Mouse (Mus musculus) neural tube, embryonic 10.5 days (tissue): ENCODE measurements around the gene Gpatch4.

Experiments
- DNase-seq: peaks from one replicate; pipeline ENCODE4 v3.0.0-alpha.2; 2017; ENCODE audit warnings: low spot score; ENCODE audit errors: extremely low spot score

The Gpatch4 gene

DNA sequence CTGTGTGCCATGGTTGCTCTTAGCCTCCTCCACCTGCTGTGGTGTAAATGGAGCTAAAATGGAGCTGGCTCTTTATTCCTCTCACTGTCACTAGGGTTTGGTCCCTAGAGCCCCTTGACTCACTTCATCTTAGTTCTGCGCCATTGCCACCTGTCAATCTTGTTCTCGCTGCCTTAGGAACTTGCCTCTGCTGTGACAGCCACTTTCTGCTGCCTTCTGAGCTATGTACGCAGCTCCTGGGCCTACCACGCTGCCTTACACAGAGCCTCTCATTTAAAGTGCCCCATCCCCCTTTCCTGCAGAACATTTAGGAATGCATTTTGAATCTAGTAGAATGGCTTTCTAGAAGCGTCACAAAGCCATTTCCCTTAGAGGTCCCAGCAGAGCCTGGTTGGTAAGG, 51.2 kb downstream of the Gpatch4 start:
- DNase-seq, result no peak

DNA sequence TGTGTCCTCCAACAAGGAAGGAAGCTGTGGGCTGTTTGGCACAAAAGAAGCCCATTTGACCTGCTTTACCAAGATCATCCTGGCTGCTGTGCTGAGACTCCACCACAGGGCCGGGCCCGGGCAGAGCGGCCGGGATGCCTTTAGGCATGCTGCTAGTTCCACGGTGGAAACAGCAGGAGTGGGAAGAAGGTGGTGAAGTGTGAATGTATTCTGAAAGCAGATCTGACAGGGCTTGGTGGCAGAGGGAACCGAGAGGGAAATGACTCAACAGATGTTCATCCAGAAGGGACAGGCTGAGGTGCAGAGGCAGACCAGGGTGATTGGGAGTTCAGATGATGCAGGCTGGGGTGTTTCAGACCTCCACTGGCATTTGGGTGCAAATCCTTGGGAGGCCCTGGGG, 54.8 kb downstream of the Gpatch4 start:
- DNase-seq, result no peak

DNA sequence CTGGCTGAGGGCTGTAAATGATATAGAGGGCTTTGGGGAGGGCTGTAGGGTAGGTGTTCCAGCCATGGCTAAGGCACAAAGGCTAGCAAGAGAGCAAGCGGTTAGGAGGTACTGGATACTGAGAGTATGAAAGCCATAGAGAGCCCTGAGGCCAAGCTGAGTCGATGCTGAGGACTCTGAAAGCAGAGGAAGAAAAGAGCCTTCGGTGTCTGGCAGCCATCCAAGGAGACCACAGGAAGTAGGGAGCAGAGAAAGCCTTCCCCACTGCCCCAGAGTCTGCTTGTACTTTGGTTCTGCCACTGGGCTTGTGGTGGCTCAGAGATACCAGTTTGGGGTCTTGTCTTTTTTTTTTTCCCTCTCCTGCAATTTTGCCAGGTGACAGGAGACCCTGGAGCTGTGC, 57.3 kb downstream of the Gpatch4 start:
- DNase-seq, result no peak

DNA sequence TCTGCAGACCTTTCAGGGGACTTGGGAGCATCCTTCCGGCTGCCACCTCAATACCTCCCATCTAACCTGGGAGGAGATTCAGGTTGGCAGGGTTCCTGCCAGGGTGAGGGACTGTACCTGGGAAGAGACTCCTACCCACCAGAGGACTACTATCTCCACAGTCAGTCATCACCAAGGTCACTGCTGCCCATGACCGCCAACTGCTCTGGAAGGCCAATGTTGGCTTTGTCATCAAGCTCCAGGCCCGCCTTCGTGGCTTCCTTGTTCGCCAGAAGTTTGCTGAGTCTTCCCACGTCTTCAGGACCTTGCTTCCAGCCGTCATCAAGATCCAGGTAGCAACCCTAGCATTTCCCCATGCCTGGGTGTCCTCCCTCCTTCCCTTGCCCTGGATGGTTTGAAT, 58.8 kb downstream of the Gpatch4 start:
- DNase-seq, result no peak

DNA sequence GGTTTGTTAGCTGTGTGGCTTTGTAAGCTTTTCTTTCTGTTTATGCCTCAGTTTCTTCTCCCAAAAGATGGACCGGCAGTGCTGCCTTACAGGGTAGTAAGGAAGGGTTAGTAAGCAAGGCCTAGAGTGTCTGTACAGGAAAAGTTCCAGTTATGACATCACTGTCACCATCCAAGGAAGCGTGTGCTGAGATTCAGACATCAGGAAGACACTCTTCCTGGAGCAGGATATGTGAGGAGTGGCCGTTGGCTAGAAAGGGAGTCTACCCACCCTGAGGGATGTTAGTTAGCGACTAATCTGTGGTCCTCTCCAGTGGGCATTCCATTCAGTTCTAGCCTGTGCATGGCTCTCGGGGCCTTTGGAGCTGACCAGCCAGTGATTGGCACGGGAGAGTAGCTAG, 59.3 kb downstream of the Gpatch4 start:
- no peak for DNase-seq

DNA sequence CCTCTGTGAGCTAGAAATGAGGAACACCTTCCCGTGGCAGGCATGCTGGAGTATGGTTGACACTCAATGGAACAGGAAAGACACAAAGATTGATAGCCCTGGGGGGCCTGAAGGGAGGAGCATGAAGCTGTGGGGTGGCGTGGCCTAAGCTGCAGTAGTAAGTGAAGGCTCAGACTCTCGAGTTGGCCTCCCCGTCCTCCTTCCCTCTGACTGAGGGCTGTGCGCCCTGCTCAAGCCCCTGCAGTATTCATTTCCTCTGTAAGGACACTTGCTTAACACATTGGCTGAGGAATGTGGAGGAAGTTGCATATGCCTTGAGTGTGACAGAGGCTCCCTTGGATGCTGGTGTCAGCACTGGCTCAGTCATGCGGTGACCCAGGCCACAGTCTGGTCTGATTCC, 59.7 kb downstream of the Gpatch4 start:
- DNase-seq, result no peak
